Mouse (Mus musculus): ENCODE results near the gene Krtap17-1. TPM values are rescaled to one million over a fixed set of nuclear protein-coding genes. Genes with fewer than 3 reads are reported as not detected.

The Krtap17-1 gene
- polyA plus RNA-seq (2016; fragmentation: Nextera tagmentation; extraction: Ambion mirVana): not detected in 2 replicates

GRCm38 (mm10) chr11:99993620-99994383 lies at the start of gene Krtap17-1:
Krtap17-1 (minus strand) TSS chr11:99993994.
- Histone ChIP-seq H3K9ac (no peak within 1 kb of the TSS), H3K27ac (ENCODE audit: poor library complexity, severe bottlenecking) (no peak within 1 kb of the TSS), H3K36me3 (no peaks in the 10 kb centered on the region), H3K9me3 (replicated peaks) (no peaks in the 10 kb centered on the region), H3K4me2 (peak within 1 kb of the TSS; percentile 33; the same call in 1 of the 2 replicates), H3K4me3 (no peak within 1 kb of the TSS), H3K4me1 (replicated peaks) (0 out of 2 replicates have a peak, but pooled peaks cover 3% of the 10 kb centered on the region), H3K27me3 (replicated peaks) (peaks cover 36% of the 10 kb centered on the region)
- no peak for ATAC-seq (ENCODE audit: insufficient number of reproducible peaks, low FRiP score)
- WGBS: 22% methylated on average over 26 of the region's 26 CpGs

- no peak for ATAC-seq (ENCODE audit: insufficient number of reproducible peaks, low FRiP score)
- 84% methylated on average over 6 of the region's 6 CpGs for WGBS
- no peak within 1 kb of the TSS for H3K4me3 ChIP-seq
Observed at GRCm38 (mm10) chr11:100041454-100041853, 47.7 kb upstream of the Krtap17-1 start, which contains the start of gene Krt34. Krt34 (minus strand) TSS chr11:100041554.

GRCm38 (mm10) chr11:100029768-100030167 lies 36.0 kb upstream of the Krtap17-1 start, which contains the start of gene Krt33b:
Krt33b (minus strand) TSS chr11:100029868.
- Histone ChIP-seq H3K27me3 (replicated peaks) (no peaks in the 10 kb centered on the region), H3K4me2 (no peak within 1 kb of the TSS), H3K9ac (no peak within 1 kb of the TSS), H3K27ac (ENCODE audit: poor library complexity, severe bottlenecking) (no peak within 1 kb of the TSS), H3K36me3 (no peaks in the 10 kb centered on the region), H3K4me3 (no peak within 1 kb of the TSS), H3K9me3 (replicated peaks) (no peaks in the 10 kb centered on the region), H3K4me1 (replicated peaks) (no peaks in the 10 kb centered on the region)
- no peak for ATAC-seq (ENCODE audit: insufficient number of reproducible peaks, low FRiP score)
- 80% methylated on average over 6 of the region's 6 CpGs for WGBS

More at GRCm38 (mm10) chr11:100041454-100041853, 47.7 kb upstream of the Krtap17-1 start, which contains the start of gene Krt34:
- no peaks in the 10 kb centered on the region for H3K27me3 ChIP-seq (replicated peaks)
- no peak within 1 kb of the TSS for H3K27ac ChIP-seq (ENCODE audit: poor library complexity, severe bottlenecking)
- H3K36me3 ChIP-seq: no peaks in the 10 kb centered on the region
- H3K9ac ChIP-seq: no peak within 1 kb of the TSS
- H3K4me2 ChIP-seq: no peak within 1 kb of the TSS
- no peaks in the 10 kb centered on the region for H3K9me3 ChIP-seq (replicated peaks)
- H3K4me1 ChIP-seq (replicated peaks): peaks cover 3% of the 10 kb centered on the region; the same call in 1 of the 2 replicates

- WGBS: 47% methylated on average over 5 of the region's 5 CpGs
- Histone ChIP-seq H3K4me1 (replicated peaks) (no peaks in the 10 kb centered on the region), H3K36me3 (no peaks in the 10 kb centered on the region), H3K27me3 (replicated peaks) (no peaks in the 10 kb centered on the region), H3K4me3 (no peak overlapping the region), H3K27ac (ENCODE audit: poor library complexity, severe bottlenecking) (no peak overlapping the region), H3K4me2 (no peak overlapping the region), H3K9ac (no peak overlapping the region), H3K9me3 (replicated peaks) (no peaks in the 10 kb centered on the region)
- no peak for ATAC-seq (ENCODE audit: insufficient number of reproducible peaks, low FRiP score)
Observed at GRCm38 (mm10) chr11:100021438-100021837, 27.6 kb upstream of the Krtap17-1 start.

GRCm38 (mm10) chr11:100019466-100019865 lies 25.7 kb upstream of the Krtap17-1 start:
- Histone ChIP-seq H3K4me1 (replicated peaks) (no peaks in the 10 kb centered on the region), H3K9me3 (replicated peaks) (no peaks in the 10 kb centered on the region), H3K9ac (no peak overlapping the region), H3K27me3 (replicated peaks) (no peaks in the 10 kb centered on the region), H3K36me3 (no peaks in the 10 kb centered on the region), H3K4me2 (no peak overlapping the region), H3K27ac (ENCODE audit: poor library complexity, severe bottlenecking) (no peak overlapping the region), H3K4me3 (no peak overlapping the region)
- WGBS: 69% methylated on average over 1 of the region's 1 CpGs
- no peak for ATAC-seq (ENCODE audit: insufficient number of reproducible peaks, low FRiP score)

GRCm38 (mm10) chr11:100016112-100016511 lies 22.3 kb upstream of the Krtap17-1 start, which contains the start of gene Krt33a:
Krt33a (minus strand) TSS chr11:100016212.
- no peak within 1 kb of the TSS for H3K4me2 ChIP-seq
- H3K9me3 ChIP-seq (replicated peaks): no peaks in the 10 kb centered on the region
- no peaks in the 10 kb centered on the region for H3K36me3 ChIP-seq
- no peaks in the 10 kb centered on the region for H3K27me3 ChIP-seq (replicated peaks)
- no peak within 1 kb of the TSS for H3K27ac ChIP-seq (ENCODE audit: poor library complexity, severe bottlenecking)
- no peaks in the 10 kb centered on the region for H3K4me1 ChIP-seq (replicated peaks)
- H3K9ac ChIP-seq: no peak within 1 kb of the TSS
- no peak within 1 kb of the TSS for H3K4me3 ChIP-seq
- ATAC-seq (ENCODE audit: insufficient number of reproducible peaks, low FRiP score): no peak
- 68% methylated on average over 4 of the region's 4 CpGs for WGBS

GRCm38 (mm10) chr11:100013691-100014171 lies 19.9 kb upstream of the Krtap17-1 start:
- Histone ChIP-seq H3K27me3 (replicated peaks) (no peaks in the 10 kb centered on the region), H3K4me1 (replicated peaks) (no peaks in the 10 kb centered on the region), H3K4me2 (no peak overlapping the region), H3K27ac (ENCODE audit: poor library complexity, severe bottlenecking) (no peak overlapping the region), H3K9me3 (replicated peaks) (no peaks in the 10 kb centered on the region), H3K4me3 (no peak overlapping the region), H3K9ac (no peak overlapping the region), H3K36me3 (no peaks in the 10 kb centered on the region)
- ATAC-seq (ENCODE audit: insufficient number of reproducible peaks, low FRiP score): no peak
- WGBS: 64% methylated on average over 4 of the region's 4 CpGs

- no peak overlapping the region for H3K27ac ChIP-seq (ENCODE audit: poor library complexity, severe bottlenecking)
- H3K36me3 ChIP-seq: no peaks in the 10 kb centered on the region
- no peaks in the 10 kb centered on the region for H3K27me3 ChIP-seq (replicated peaks)
- ATAC-seq (ENCODE audit: insufficient number of reproducible peaks, low FRiP score): no peak
- H3K4me2 ChIP-seq: no peak overlapping the region
- no peak overlapping the region for H3K9ac ChIP-seq
- no peaks in the 10 kb centered on the region for H3K9me3 ChIP-seq (replicated peaks)
- H3K4me3 ChIP-seq: no peak overlapping the region
- WGBS: 77% methylated on average over 5 of the region's 5 CpGs
- no peaks in the 10 kb centered on the region for H3K4me1 ChIP-seq (replicated peaks)
Observed at GRCm38 (mm10) chr11:100010682-100011081, 16.9 kb upstream of the Krtap17-1 start.

GRCm38 (mm10) chr11:100008336-100008735 lies 14.5 kb upstream of the Krtap17-1 start:
- H3K27me3 ChIP-seq (replicated peaks): no peaks in the 10 kb centered on the region
- no peaks in the 10 kb centered on the region for H3K36me3 ChIP-seq
- H3K9me3 ChIP-seq (replicated peaks): no peaks in the 10 kb centered on the region
- H3K4me3 ChIP-seq: no peak overlapping the region
- H3K9ac ChIP-seq: no peak overlapping the region
- ATAC-seq (ENCODE audit: insufficient number of reproducible peaks, low FRiP score): no peak
- H3K4me2 ChIP-seq: no peak overlapping the region
- 74% methylated on average over 5 of the region's 5 CpGs for WGBS
- no peaks in the 10 kb centered on the region for H3K4me1 ChIP-seq (replicated peaks)
- H3K27ac ChIP-seq (ENCODE audit: poor library complexity, severe bottlenecking): no peak overlapping the region

- no peak overlapping the region for H3K4me2 ChIP-seq
- H3K27me3 ChIP-seq (replicated peaks): no peaks in the 10 kb centered on the region
Observed at GRCm38 (mm10) chr11:100006624-100007023, 12.8 kb upstream of the Krtap17-1 start.

GRCm38 (mm10) chr11:100005905-100006304 lies 12.1 kb upstream of the Krtap17-1 start:
- no peaks in the 10 kb centered on the region for H3K36me3 ChIP-seq
- 77% methylated on average over 8 of the region's 8 CpGs for WGBS
- H3K27ac ChIP-seq (ENCODE audit: poor library complexity, severe bottlenecking): no peak overlapping the region
- peaks cover 7% of the 10 kb centered on the region for H3K9me3 ChIP-seq (replicated peaks)
- no peaks in the 10 kb centered on the region for H3K27me3 ChIP-seq (replicated peaks)
- no peak overlapping the region for H3K4me2 ChIP-seq
- no peaks in the 10 kb centered on the region for H3K4me1 ChIP-seq (replicated peaks)
- ATAC-seq (ENCODE audit: insufficient number of reproducible peaks, low FRiP score): no peak
- no peak overlapping the region for H3K9ac ChIP-seq
- no peak overlapping the region for H3K4me3 ChIP-seq

More at GRCm38 (mm10) chr11:100006624-100007023, 12.8 kb upstream of the Krtap17-1 start:
- H3K36me3 ChIP-seq: no peaks in the 10 kb centered on the region
- H3K9me3 ChIP-seq (replicated peaks): peaks cover 5% of the 10 kb centered on the region
- no peaks in the 10 kb centered on the region for H3K4me1 ChIP-seq (replicated peaks)
- no peak overlapping the region for H3K4me3 ChIP-seq
- no peak overlapping the region for H3K9ac ChIP-seq
- WGBS: 44% methylated on average over 3 of the region's 3 CpGs
- no peak overlapping the region for H3K27ac ChIP-seq (ENCODE audit: poor library complexity, severe bottlenecking)
- no peak for ATAC-seq (ENCODE audit: insufficient number of reproducible peaks, low FRiP score)

Data from heart, embryonic 12.5 days (tissue).